Mouse (Mus musculus): ENCODE measurements around the gene Ctsw. TPM values are rescaled to one million over a fixed set of nuclear protein-coding genes. Genes with fewer than 3 reads are reported as not detected.

Ctsw gene
- total RNA-seq, 1 experiment from 2014 or later: 8.1 TPM

GRCm38 (mm10) chr19:5425906-5426565 is 42.3 kb downstream of the Ctsw start:
- no peak for ATAC-seq (replicated peaks in 1 of 2; ENCODE audit: insufficient read depth in 1 of 2, low FRiP score in 2 of 2, low TSS enrichment in 1 of 2, low read depth in 1 of 2, poor library complexity in 2 of 2, severe bottlenecking in 2 of 2)

GRCm38 (mm10) chr19:5424782-5425741 is 43.2 kb downstream of the Ctsw start, which contains the start of the genes Drap1 and AI837181:
Gene Drap1 (minus strand): TSS chr19:5424979.
Gene AI837181 (plus strand): TSS chr19:5425144.
- ATAC-seq (replicated peaks in 1 of 2; ENCODE audit: insufficient read depth in 1 of 2, low FRiP score in 2 of 2, low TSS enrichment in 1 of 2, low read depth in 1 of 2, poor library complexity in 2 of 2, severe bottlenecking in 2 of 2): peak; percentile 70 to 72

- peak; percentile 34 to 42; a peak in 3 of 4 replicates for ATAC-seq (replicated peaks in 1 of 2; ENCODE audit: insufficient read depth in 1 of 2, low FRiP score in 2 of 2, low TSS enrichment in 1 of 2, low read depth in 1 of 2, poor library complexity in 2 of 2, severe bottlenecking in 2 of 2)
Measured at GRCm38 (mm10) chr19:5424092-5424781, 44.1 kb downstream of the Ctsw start.

- no peak for ATAC-seq (replicated peaks in 1 of 2; ENCODE audit: insufficient read depth in 1 of 2, low FRiP score in 2 of 2, low TSS enrichment in 1 of 2, low read depth in 1 of 2, poor library complexity in 2 of 2, severe bottlenecking in 2 of 2)
Measured at GRCm38 (mm10) chr19:5423561-5423960, 44.7 kb downstream of the Ctsw start.

- ATAC-seq (replicated peaks in 1 of 2; ENCODE audit: insufficient read depth in 1 of 2, low FRiP score in 2 of 2, low TSS enrichment in 1 of 2, low read depth in 1 of 2, poor library complexity in 2 of 2, severe bottlenecking in 2 of 2): no peak
Measured at GRCm38 (mm10) chr19:5422895-5423443, 45.3 kb downstream of the Ctsw start.

- no peak for ATAC-seq (replicated peaks in 1 of 2; ENCODE audit: insufficient read depth in 1 of 2, low FRiP score in 2 of 2, low TSS enrichment in 1 of 2, low read depth in 1 of 2, poor library complexity in 2 of 2, severe bottlenecking in 2 of 2)
Measured at GRCm38 (mm10) chr19:5422267-5422666, 46.0 kb downstream of the Ctsw start.

- no peak for ATAC-seq (replicated peaks in 1 of 2; ENCODE audit: insufficient read depth in 1 of 2, low FRiP score in 2 of 2, low TSS enrichment in 1 of 2, low read depth in 1 of 2, poor library complexity in 2 of 2, severe bottlenecking in 2 of 2)
Measured at GRCm38 (mm10) chr19:5421784-5422183, 46.5 kb downstream of the Ctsw start.

- ATAC-seq (replicated peaks in 1 of 2; ENCODE audit: insufficient read depth in 1 of 2, low FRiP score in 2 of 2, low TSS enrichment in 1 of 2, low read depth in 1 of 2, poor library complexity in 2 of 2, severe bottlenecking in 2 of 2): no peak
Measured at GRCm38 (mm10) chr19:5420579-5420978, 47.7 kb downstream of the Ctsw start.

GRCm38 (mm10) chr19:5419630-5420029 is 48.7 kb downstream of the Ctsw start:
- ATAC-seq (replicated peaks in 1 of 2; ENCODE audit: insufficient read depth in 1 of 2, low FRiP score in 2 of 2, low TSS enrichment in 1 of 2, low read depth in 1 of 2, poor library complexity in 2 of 2, severe bottlenecking in 2 of 2): no peak

- no peak for ATAC-seq (replicated peaks in 1 of 2; ENCODE audit: insufficient read depth in 1 of 2, low FRiP score in 2 of 2, low TSS enrichment in 1 of 2, low read depth in 1 of 2, poor library complexity in 2 of 2, severe bottlenecking in 2 of 2)
Measured at GRCm38 (mm10) chr19:5418750-5419466, 49.4 kb downstream of the Ctsw start.

Other genes starting within 250 kb of the Ctsw start
- gene Pacs1, start 195.4 kb downstream of the Ctsw start, total RNA-seq (2017): 17.3 and 23.4 TPM in 2 replicates
- 262 and 325 TPM in 2 replicates for gene Sf3b2, start 173.1 kb downstream of the Ctsw start, total RNA-seq (2017)
- gene Gal3st3, start 170.2 kb downstream of the Ctsw start, total RNA-seq (2017): not detected in 2 replicates
- not detected in 2 replicates for gene Catsper1, start 132.8 kb downstream of the Ctsw start, total RNA-seq (2017)
- gene Cst6, start 118.9 kb downstream of the Ctsw start, total RNA-seq (2017): 0.45 TPM in 1 of 2 replicates, not detected in the other
- 38.1 and 49.7 TPM in 2 replicates for gene Eif1ad, start 101.8 kb downstream of the Ctsw start, total RNA-seq (2017)
- 43.0 and 51.5 TPM in 2 replicates for gene Banf1, start 101.3 kb downstream of the Ctsw start, total RNA-seq (2017)
- 75.2 and 88.4 TPM in 2 replicates for gene Sart1, start 79.8 kb downstream of the Ctsw start, total RNA-seq (2017)
- gene Tsga10ip, start 66.0 kb downstream of the Ctsw start, total RNA-seq (2017): 0.30 TPM in 1 of 2 replicates, not detected in the other
- gene Drap1, start 43.5 kb downstream of the Ctsw start, total RNA-seq (2017): 107 and 122 TPM in 2 replicates
- 14.3 and 15.6 TPM in 2 replicates for gene AI837181, start 43.4 kb downstream of the Ctsw start, total RNA-seq (2017)
- 1.3 and 4.2 TPM in 2 replicates for gene Fosl1, start 21.0 kb downstream of the Ctsw start, total RNA-seq (2017)
- gene Ccdc85b, start 10.6 kb downstream of the Ctsw start, total RNA-seq (2017): 2.3 and 4.1 TPM in 2 replicates
- 128 and 159 TPM in 2 replicates for gene Fibp, start 7.9 kb downstream of the Ctsw start, total RNA-seq (2017)
- gene Efemp2, start 5.4 kb upstream of the Ctsw start, total RNA-seq (2017): 1.2 TPM in 1 of 2 replicates, not detected in the other
- gene Mus81, start 19.9 kb upstream of the Ctsw start, total RNA-seq (2017): 7.9 and 12.0 TPM in 2 replicates
- gene Cfl1, start 21.9 kb upstream of the Ctsw start, total RNA-seq (2017): 878 and 953 TPM in 2 replicates
- 0.69 and 2.8 TPM in 2 replicates for gene 1700020D05Rik, start 35.3 kb upstream of the Ctsw start, total RNA-seq (2017)
- 3.2 and 4.4 TPM in 2 replicates for gene Snx32, start 42.0 kb upstream of the Ctsw start, total RNA-seq (2017)
- gene Ovol1, start 92.1 kb upstream of the Ctsw start, total RNA-seq (2017): not detected in 2 replicates
- gene Ap5b1, start 99.5 kb upstream of the Ctsw start, total RNA-seq (2017): 6.5 and 6.8 TPM in 2 replicates
- gene Rnaseh2c, start 133.4 kb upstream of the Ctsw start, total RNA-seq (2017): 47.9 and 73.0 TPM in 2 replicates
- gene Kat5, start 141.7 kb upstream of the Ctsw start, total RNA-seq (2017): 67.9 and 88.5 TPM in 2 replicates
- 44.7 and 74.6 TPM in 2 replicates for gene Rela, start 169.0 kb upstream of the Ctsw start, total RNA-seq (2017)
- gene Sipa1, start 195.2 kb upstream of the Ctsw start, total RNA-seq (2017): 33.0 and 33.8 TPM in 2 replicates
- gene Map3k11, start 220.2 kb upstream of the Ctsw start, total RNA-seq (2017): 23.9 and 34.3 TPM in 2 replicates
- 21.0 and 21.2 TPM in 2 replicates for gene Pcnx3, start 220.4 kb upstream of the Ctsw start, total RNA-seq (2017)
- gene Kcnk7, start 235.9 kb upstream of the Ctsw start, total RNA-seq (2017): 0.75 TPM in 1 of 2 replicates, not detected in the other

Measured in hematopoietic stem cell, adult 5-6 weeks (primary cell).